In the genomic region with DNA sequence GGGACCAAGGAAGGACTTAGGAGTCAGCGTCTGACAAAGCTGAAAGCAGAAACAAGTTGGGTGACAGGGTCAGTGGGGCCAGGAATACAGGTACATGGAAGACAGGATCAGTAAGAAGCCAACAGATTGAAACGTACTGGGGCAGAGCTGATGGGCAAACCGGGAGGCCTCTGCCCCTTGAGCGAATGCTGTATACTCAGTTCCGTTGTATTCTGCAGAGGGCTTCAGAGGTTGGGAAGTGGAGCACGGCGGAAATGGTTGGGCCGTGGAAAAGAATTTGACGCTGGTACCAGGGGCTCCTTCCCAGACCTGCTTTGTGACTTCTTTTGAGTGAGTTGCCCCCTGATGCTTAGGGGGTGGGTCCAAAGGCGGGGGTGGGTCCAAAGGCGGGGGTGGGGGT, we compare ENCODE assay signal across 9 mouse cellular contexts. TPM values are rescaled to one million over a fixed set of nuclear protein-coding genes. Genes with fewer than 3 reads are reported as not detected.
A peak's percentile ranks its signal among the peaks of the same experiment; 100 is the strongest.
DNase-seq lines count a peak whose midpoint lies in the region; ATAC-seq lines count a peak whose summit lies in the region.
"Had no signal": no experiment of that assay in that cellular context is flagged by ENCODE, and none has a peak within 500 bp of the region (broad histone marks: within the 10 kb centered on the region; RNA-seq: fewer than 3 reads in every experiment).

No protein-coding gene starts in this region.

- H3K27me3 ChIP-seq in kidney, embryonic 15.5 days, result 0 out of 2 replicates have a peak, but pooled peaks cover 5% of the 10 kb centered on the region
- H3K27me3 ChIP-seq in embryonic facial prominence, embryonic 13.5 days, result peaks cover 5% of the 10 kb centered on the region
- no peaks in the 10 kb centered on the region for H3K27me3 ChIP-seq in intestine, embryonic 16.5 days (replicated peaks; ENCODE audit: control insufficient read depth, insufficient read depth, low read length)
- H3K27me3 ChIP-seq in midbrain, embryonic 16.5 days (ENCODE audit: control insufficient read depth, insufficient read depth, low read depth, low read length), result no peaks in the 10 kb centered on the region

- 0 out of 2 replicates have a peak, but pooled peaks have one; percentile 6 for ATAC-seq in kidney, embryonic 15.5 days (replicated peaks; ENCODE audit: low FRiP score)
- no peak for ATAC-seq in embryonic facial prominence, embryonic 13.5 days (ENCODE audit: insufficient number of reproducible peaks, insufficient read depth, low FRiP score, low TSS enrichment, low read depth)
- no peak; the same call in none of the 2 replicates for ATAC-seq in intestine, embryonic 16.5 days
- no peak for ATAC-seq in midbrain, embryonic 16.5 days

- peaks cover 13% of the 10 kb centered on the region for H3K4me1 ChIP-seq in kidney, embryonic 15.5 days
- H3K4me1 ChIP-seq in embryonic facial prominence, embryonic 13.5 days, result peaks cover 12% of the 10 kb centered on the region
- peaks cover 8% of the 10 kb centered on the region for H3K4me1 ChIP-seq in intestine, embryonic 16.5 days (ENCODE audit: control insufficient read depth, insufficient read depth, low read length)
- H3K4me1 ChIP-seq in midbrain, embryonic 16.5 days (ENCODE audit: control insufficient read depth, insufficient read depth, low read length), result no peaks in the 10 kb centered on the region; the same call in 1 of the 2 replicates

- no peak for DNase-seq in kidney, postnatal 4 days
- DNase-seq in right cerebral cortex, postnatal 10 days (ENCODE audit: low spot score in 2 of 2), result no peak
- DNase-seq in urinary bladder, adult 18-20 months (ENCODE audit: low spot score in 2 of 2), result no peak
- DNase-seq in thymus, postnatal 4 days, result no peak

- peak overlapping the region; percentile 50 for H3K4me3 ChIP-seq in kidney, embryonic 15.5 days (replicated peaks)
- H3K4me3 ChIP-seq in embryonic facial prominence, embryonic 13.5 days, result peak overlapping the region; percentile 49
- peak overlapping the region; percentile 49 for H3K4me3 ChIP-seq in intestine, embryonic 16.5 days (ENCODE audit: low read length)
- H3K4me3 ChIP-seq in midbrain, embryonic 16.5 days (ENCODE audit: low read depth, low read length), result peak overlapping the region; percentile 41

- H3K4me2 ChIP-seq in kidney, embryonic 15.5 days, result peak overlapping the region; percentile 87
- peak overlapping the region; percentile 84 for H3K4me2 ChIP-seq in embryonic facial prominence, embryonic 13.5 days
- peak overlapping the region; percentile 61 for H3K4me2 ChIP-seq in intestine, embryonic 16.5 days (ENCODE audit: low read depth, low read length)
- H3K4me2 ChIP-seq in midbrain, embryonic 16.5 days (ENCODE audit: low read length), result peak overlapping the region; percentile 67

- peaks cover 28% of the 10 kb centered on the region for H3K36me3 ChIP-seq in kidney, embryonic 15.5 days
- H3K36me3 ChIP-seq in embryonic facial prominence, embryonic 13.5 days, result peaks cover 43% of the 10 kb centered on the region
- H3K36me3 ChIP-seq in intestine, embryonic 16.5 days (ENCODE audit: control insufficient read depth, insufficient read depth, low read length), result peaks cover 4% of the 10 kb centered on the region; the same call in 1 of the 2 replicates
- peaks cover 11% of the 10 kb centered on the region; the same call in 1 of the 2 replicates for H3K36me3 ChIP-seq in midbrain, embryonic 16.5 days (ENCODE audit: control insufficient read depth, insufficient read depth, low read length)

- 0 out of 2 replicates have a peak overlapping the region, but pooled peaks have one; percentile 44 for H3K9ac ChIP-seq in kidney, embryonic 15.5 days
- H3K9ac ChIP-seq in embryonic facial prominence, embryonic 13.5 days, result peak overlapping the region; percentile 69; the same call in 1 of the 2 replicates
- H3K9ac ChIP-seq in intestine, embryonic 16.5 days (ENCODE audit: low read depth, low read length), result peak overlapping the region; percentile 6; the same call in 1 of the 2 replicates
- H3K9ac ChIP-seq in midbrain, embryonic 16.5 days (ENCODE audit: low read depth, low read length), result peak overlapping the region; percentile 42

- no peaks in the 10 kb centered on the region; the same call in 1 of the 2 replicates for H3K9me3 ChIP-seq in kidney, embryonic 15.5 days (replicated peaks)
- H3K9me3 ChIP-seq in embryonic facial prominence, embryonic 13.5 days, result no peaks in the 10 kb centered on the region; the same call in 1 of the 2 replicates
- no peaks in the 10 kb centered on the region for H3K9me3 ChIP-seq in intestine, embryonic 16.5 days (ENCODE audit: control insufficient read depth, low read length)
- no peaks in the 10 kb centered on the region for H3K9me3 ChIP-seq in midbrain, embryonic 16.5 days (replicated peaks; ENCODE audit: control insufficient read depth, low read length, poor library complexity, severe bottlenecking)

- WGBS in kidney, embryonic 15.5 days, result 12% methylated on average over 11 of the region's 11 CpGs
- WGBS in embryonic facial prominence, embryonic 13.5 days, result 17% methylated on average over 11 of the region's 11 CpGs
- 18% methylated on average over 11 of the region's 11 CpGs for WGBS in intestine, embryonic 16.5 days
- 6% methylated on average over 11 of the region's 11 CpGs for WGBS in midbrain, embryonic 16.5 days

- peak overlapping the region; percentile 37; the same call in 1 of the 2 replicates for H3K27ac ChIP-seq in kidney, embryonic 15.5 days
- peak overlapping the region; percentile 16; the same call in 1 of the 2 replicates for H3K27ac ChIP-seq in embryonic facial prominence, embryonic 13.5 days
- no peak overlapping the region for H3K27ac ChIP-seq in intestine, embryonic 16.5 days (ENCODE audit: low read length)
- no peak overlapping the region for H3K27ac ChIP-seq in midbrain, embryonic 16.5 days (ENCODE audit: low read length)

RNA-seq across cellular contexts. Expression of gene Mrps12, which starts 8.4 kb away (rescaled TPM):
- 144 and 152 TPM in 2 replicates for polyA plus RNA-seq in kidney, embryonic 15.5 days (2015; fragmentation: Nextera tagmentation; extraction: Ambion mirVana)
- polyA plus RNA-seq in embryonic facial prominence, embryonic 13.5 days (2015; fragmentation: Nextera tagmentation; extraction: Ambion mirVana), result 127 and 132 TPM in 2 replicates
- polyA plus RNA-seq in intestine, embryonic 16.5 days (2015; fragmentation: Nextera tagmentation; extraction: Ambion mirVana), result 134 and 146 TPM in 2 replicates
- 95.8 and 99.4 TPM in 2 replicates for polyA plus RNA-seq in midbrain, embryonic 16.5 days (2015; fragmentation: Nextera tagmentation; extraction: Ambion mirVana)

RNA-seq across cellular contexts. Expression of gene Sars2, which starts 8.6 kb away (rescaled TPM):
- polyA plus RNA-seq in kidney, embryonic 15.5 days (2015; fragmentation: Nextera tagmentation; extraction: Ambion mirVana), result 30.0 and 30.8 TPM in 2 replicates
- 27.3 and 30.8 TPM in 2 replicates for polyA plus RNA-seq in embryonic facial prominence, embryonic 13.5 days (2015; fragmentation: Nextera tagmentation; extraction: Ambion mirVana)
- polyA plus RNA-seq in intestine, embryonic 16.5 days (2015; fragmentation: Nextera tagmentation; extraction: Ambion mirVana), result 25.2 and 28.0 TPM in 2 replicates
- polyA plus RNA-seq in midbrain, embryonic 16.5 days (2015; fragmentation: Nextera tagmentation; extraction: Ambion mirVana), result 15.6 and 16.4 TPM in 2 replicates

RNA-seq across cellular contexts. Expression of gene Fbxo17, which starts 16.6 kb away (rescaled TPM):
- polyA plus RNA-seq in kidney, embryonic 15.5 days (2015; fragmentation: Nextera tagmentation; extraction: Ambion mirVana), result 8.2 and 9.2 TPM in 2 replicates
- 18.1 and 21.6 TPM in 2 replicates for polyA plus RNA-seq in embryonic facial prominence, embryonic 13.5 days (2015; fragmentation: Nextera tagmentation; extraction: Ambion mirVana)
- polyA plus RNA-seq in intestine, embryonic 16.5 days (2015; fragmentation: Nextera tagmentation; extraction: Ambion mirVana), result 5.1 and 6.1 TPM in 2 replicates
- polyA plus RNA-seq in midbrain, embryonic 16.5 days (2015; fragmentation: Nextera tagmentation; extraction: Ambion mirVana), result 3.2 and 5.2 TPM in 2 replicates

RNA-seq across cellular contexts. Expression of gene Ccer2, which starts 22.8 kb away (rescaled TPM):
- not detected in 2 replicates for polyA plus RNA-seq in kidney, embryonic 15.5 days (2015; fragmentation: Nextera tagmentation; extraction: Ambion mirVana)
- 0.89 and 2.1 TPM in 2 replicates for polyA plus RNA-seq in embryonic facial prominence, embryonic 13.5 days (2015; fragmentation: Nextera tagmentation; extraction: Ambion mirVana)
- polyA plus RNA-seq in intestine, embryonic 16.5 days (2015; fragmentation: Nextera tagmentation; extraction: Ambion mirVana), result not detected in 2 replicates
- polyA plus RNA-seq in midbrain, embryonic 16.5 days (2015; fragmentation: Nextera tagmentation; extraction: Ambion mirVana), result 0.61 and 0.95 TPM in 2 replicates
- polyA plus RNA-seq: spleen, adult 2 months had no signal

RNA-seq across cellular contexts. Expression of gene Sirt2, which starts 33.3 kb away (rescaled TPM):
- 57.2 and 67.6 TPM in 2 replicates for polyA plus RNA-seq in kidney, embryonic 15.5 days (2015; fragmentation: Nextera tagmentation; extraction: Ambion mirVana)
- 73.2 and 76.6 TPM in 2 replicates for polyA plus RNA-seq in embryonic facial prominence, embryonic 13.5 days (2015; fragmentation: Nextera tagmentation; extraction: Ambion mirVana)
- polyA plus RNA-seq in intestine, embryonic 16.5 days (2015; fragmentation: Nextera tagmentation; extraction: Ambion mirVana), result 71.9 and 77.6 TPM in 2 replicates
- polyA plus RNA-seq in midbrain, embryonic 16.5 days (2015; fragmentation: Nextera tagmentation; extraction: Ambion mirVana), result 117 and 121 TPM in 2 replicates

Comparison
In these comparisons a context has a peak if more than half of its experiments do, and no peak if none do; other contexts are left out.
1. H3K27ac ChIP-seq: peak in kidney, embryonic 15.5 days (single experiment) and embryonic facial prominence, embryonic 13.5 days (single experiment); none in intestine, embryonic 16.5 days (single experiment) and midbrain, embryonic 16.5 days (single experiment).
2. H3K9ac ChIP-seq: peak in every context shown above with its lines; median percentile 69 in embryonic facial prominence, embryonic 13.5 days; 44 in kidney, embryonic 15.5 days; 42 in midbrain, embryonic 16.5 days; 6 in intestine, embryonic 16.5 days.
3. Peak in every context shown above with its lines, with median percentiles within 50 percentile points of each other: H3K4me2 ChIP-seq and H3K4me3 ChIP-seq.